ENCODE assay signal across 11 mouse cellular contexts in the genomic region with DNA sequence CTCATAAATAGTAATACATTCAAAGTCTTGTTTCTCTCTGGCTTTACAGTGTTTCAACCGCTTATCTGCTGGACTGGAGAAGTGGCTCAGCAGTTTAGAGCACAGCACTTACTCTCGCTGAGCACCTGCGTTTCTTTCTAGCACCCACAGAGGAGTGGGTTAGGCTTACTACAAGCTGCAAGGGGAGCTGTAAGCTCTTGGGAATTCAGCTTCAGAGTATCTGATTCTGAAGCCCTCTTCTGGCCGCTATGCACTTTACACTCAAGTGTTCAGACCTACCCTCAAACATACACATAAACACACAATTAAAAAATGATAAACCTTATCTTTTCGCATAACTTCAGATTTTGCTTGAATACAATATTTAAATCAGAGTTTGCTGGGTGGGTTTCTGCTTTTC. TPM values are rescaled to one million over a fixed set of nuclear protein-coding genes. Genes with fewer than 3 reads are reported as not detected.
DNase-seq lines count a peak whose midpoint lies in the region; ATAC-seq and TF ChIP-seq lines count a peak whose summit lies in the region.
"Had no signal": no experiment of that assay in that cellular context is flagged by ENCODE, and none has a peak within 500 bp of the region (broad histone marks: within the 10 kb centered on the region; RNA-seq: fewer than 3 reads in every experiment).

No protein-coding gene starts in this region.

- 23% methylated on average over 5 of the region's 5 CpGs for WGBS in lung, embryonic 14.5 days
- 20% methylated on average over 5 of the region's 5 CpGs for WGBS in liver, postnatal 0 days (ENCODE audit: insufficient replicate concordance)

- no peaks in the 10 kb centered on the region for H3K9me3 ChIP-seq in lung, embryonic 14.5 days (ENCODE audit: low read depth, low read length)
- no peaks in the 10 kb centered on the region for H3K9me3 ChIP-seq in liver, postnatal 0 days (ENCODE audit: low read length)
- H3K9me3 ChIP-seq: embryonic facial prominence, embryonic 13.5 days had no signal

- peak; percentile 57 for TF ChIP-seq CTCF in lung, embryonic 14.5 days (IDR thresholded peaks at IDR 0.05; ENCODE audit: low read depth)
- TF ChIP-seq CTCF in Patski (IDR thresholded peaks at IDR 0.05): peak; percentile 54
- peak; percentile 57 for TF ChIP-seq CTCF in liver, postnatal 0 days (IDR thresholded peaks at IDR 0.05; ENCODE audit: low read depth)

- no peak overlapping the region for H3K9ac ChIP-seq in lung, embryonic 14.5 days
- H3K9ac ChIP-seq in liver, postnatal 0 days (replicated peaks): no peak overlapping the region
- H3K9ac ChIP-seq: embryonic facial prominence, embryonic 13.5 days had no signal

- peak; percentile 41; the same call in 1 of the 2 replicates for ATAC-seq in lung, embryonic 14.5 days (ENCODE audit: insufficient read depth)
- peak; percentile 57 for ATAC-seq in Patski
- peak; percentile 44 for ATAC-seq in liver, postnatal 0 days

- in situ Hi-C loops in Patski (cut with MboI; ENCODE audit: low pct_unique_long_range_greater_than_20kb): no loop called here

- POLR2A ChIA-PET in Patski (lab: Charles Lee): no interaction called here

- H3K4me2 ChIP-seq in lung, embryonic 14.5 days: no peak overlapping the region
- no peak overlapping the region for H3K4me2 ChIP-seq in liver, postnatal 0 days (ENCODE audit: low read depth, low read length)
- H3K4me2 ChIP-seq: embryonic facial prominence, embryonic 13.5 days had no signal

- H3K27ac ChIP-seq in lung, embryonic 14.5 days (ENCODE audit: low read depth): no peak overlapping the region
- H3K27ac ChIP-seq in liver, postnatal 0 days (ENCODE audit: low read depth): no peak overlapping the region
- H3K27ac ChIP-seq: embryonic facial prominence, embryonic 13.5 days had no signal

- no peaks in the 10 kb centered on the region for H3K27me3 ChIP-seq in lung, embryonic 14.5 days (ENCODE audit: insufficient read depth, low read length)
- H3K27me3 ChIP-seq in Patski: no peaks in the 10 kb centered on the region
- H3K27me3 ChIP-seq in liver, postnatal 0 days (ENCODE audit: insufficient read depth, low read length): no peaks in the 10 kb centered on the region
- H3K27me3 ChIP-seq: embryonic facial prominence, embryonic 13.5 days had no signal

- no peaks in the 10 kb centered on the region for H3K4me1 ChIP-seq in lung, embryonic 14.5 days (ENCODE audit: insufficient read depth)
- 0 out of 2 replicates have a peak, but pooled peaks cover 3% of the 10 kb centered on the region for H3K4me1 ChIP-seq in liver, postnatal 0 days (ENCODE audit: insufficient read depth)
- H3K4me1 ChIP-seq: embryonic facial prominence, embryonic 13.5 days had no signal

- peak; percentile 64 for DNase-seq in lung, embryonic 14.5 days
- no peak for DNase-seq in lung, postnatal 14 days
- DNase-seq in Patski (ENCODE audit: low read depth, low spot score): no peak
- DNase-seq in embryo, embryonic 11 days: peak; percentile 44
- peak; percentile 16 for DNase-seq in liver, postnatal 0 days
- no peak for DNase-seq in adrenal gland, adult 18-20 months (ENCODE audit: low spot score in 2 of 2)
- no peak for DNase-seq in adrenal gland, postnatal 10 days
- DNase-seq: adrenal gland, postnatal 14 days; heart, postnatal 10 days had no signal

- TF ChIP-seq EP300 in liver, postnatal 0 days (IDR thresholded peaks at IDR 0.05; ENCODE audit: low read depth): no peak

- H3K4me3 ChIP-seq in lung, embryonic 14.5 days (ENCODE audit: low read depth, low read length): no peak overlapping the region
- no peak overlapping the region for H3K4me3 ChIP-seq in liver, postnatal 0 days (ENCODE audit: low read depth, low read length)
- H3K4me3 ChIP-seq: embryonic facial prominence, embryonic 13.5 days; myocyte had no signal

- H3K36me3 ChIP-seq in lung, embryonic 14.5 days (ENCODE audit: insufficient read depth): no peaks in the 10 kb centered on the region
- H3K36me3 ChIP-seq in liver, postnatal 0 days (replicated peaks; ENCODE audit: insufficient read depth, low read length): no peaks in the 10 kb centered on the region
- H3K36me3 ChIP-seq: embryonic facial prominence, embryonic 13.5 days had no signal

- CTCF ChIA-PET in Patski (lab: Charles Lee): interaction anchor here (1.0 to 1.4 kb wide), 6 partner anchors 9 to 416 kb away, joined by 3 to 4 read pairs (median 3); no protein-coding TSS in a partner anchor

RNA-seq across cellular contexts. Expression of a gene that starts 24.6 kb away (rescaled TPM):
- 34.4 and 41.8 TPM in 2 replicates for polyA plus RNA-seq in lung, embryonic 14.5 days (2014; fragmentation: Nextera tagmentation; extraction: Ambion mirVana)
- polyA plus RNA-seq in Patski (2021): 18.1 TPM
- 24.1 and 26.7 TPM in 2 replicates for polyA plus RNA-seq in liver, postnatal 0 days (2015; fragmentation: Nextera tagmentation; extraction: Ambion mirVana)
- 10 to 100 TPM in 1 of 2 experiments, 1 to 10 TPM in 1; 6.0 to 12.6 TPM for total RNA-seq in adrenal gland, adult 18-20 months (2021)
- 1 to 10 TPM; 8.6 to 9.6 TPM for total RNA-seq in adrenal gland, postnatal 10 days (2021)

Comparison
In these comparisons a context has a peak if more than half of its experiments do, and no peak if none do; other contexts are left out.
1. DNase-seq: peak in lung, embryonic 14.5 days (single experiment), embryo, embryonic 11 days (single experiment) and liver, postnatal 0 days (single experiment); none in lung, postnatal 14 days (single experiment), Patski (single experiment), adrenal gland, adult 18-20 months (0 of 2) and adrenal gland, postnatal 10 days (single experiment).
2. Peak in every context shown above with its lines, with median percentiles within 50 percentile points of each other: ATAC-seq and CTCF ChIP-seq.